Mouse (Mus musculus): ENCODE data around the gene Sbk2.

DNA sequence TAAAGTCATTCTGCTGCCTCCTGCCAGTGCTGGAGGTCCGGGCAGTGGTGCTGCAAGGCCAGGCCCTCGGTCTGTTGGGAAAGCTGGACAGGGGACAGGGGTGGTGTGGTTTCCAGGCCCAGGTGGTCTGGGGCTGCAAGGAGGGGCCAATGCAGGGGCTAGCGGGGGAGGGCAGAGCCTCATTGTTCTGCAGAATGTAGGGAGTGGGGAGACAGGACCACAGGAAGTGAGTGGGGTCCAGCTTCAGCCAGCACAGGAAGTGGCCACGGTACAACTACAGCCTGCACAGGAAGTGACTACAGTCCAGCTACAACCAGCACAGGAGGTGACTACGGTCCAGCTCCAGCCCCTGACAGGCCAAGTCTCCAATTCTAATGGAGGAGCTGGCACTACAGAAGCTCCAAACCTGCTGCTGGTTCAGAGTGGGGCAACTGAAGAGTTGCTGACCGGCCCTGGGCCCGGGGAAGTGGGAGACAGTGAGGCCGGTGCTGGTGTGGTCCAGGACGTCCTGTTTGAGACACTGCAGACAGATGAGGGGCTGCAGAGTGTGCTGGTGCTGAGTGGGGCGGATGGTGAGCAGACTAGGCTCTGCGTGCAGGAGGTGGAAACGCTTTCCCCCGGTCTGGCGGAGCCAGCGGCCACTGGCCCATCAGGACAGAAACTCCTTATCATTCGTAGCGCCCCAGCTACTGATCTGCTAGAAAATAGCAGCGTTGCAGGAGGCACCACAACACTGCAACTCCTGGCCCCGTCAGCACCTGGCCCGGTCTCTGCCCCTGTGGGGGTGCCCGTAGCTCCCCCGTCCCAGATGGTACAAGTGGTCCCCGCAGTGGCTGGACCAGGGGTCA is 43.0 kb downstream of the Sbk2 start:
- TF ChIP-seq CTCF (IDR thresholded peaks at IDR 0.05; ENCODE audit: low read depth) (no peak), EP300 (IDR thresholded peaks at IDR 0.05; ENCODE audit: low read depth) (no peak)
